Mouse (Mus musculus): Measurements from ENCODE around the gene Slc28a1.

Slc28a1 gene

DNA sequence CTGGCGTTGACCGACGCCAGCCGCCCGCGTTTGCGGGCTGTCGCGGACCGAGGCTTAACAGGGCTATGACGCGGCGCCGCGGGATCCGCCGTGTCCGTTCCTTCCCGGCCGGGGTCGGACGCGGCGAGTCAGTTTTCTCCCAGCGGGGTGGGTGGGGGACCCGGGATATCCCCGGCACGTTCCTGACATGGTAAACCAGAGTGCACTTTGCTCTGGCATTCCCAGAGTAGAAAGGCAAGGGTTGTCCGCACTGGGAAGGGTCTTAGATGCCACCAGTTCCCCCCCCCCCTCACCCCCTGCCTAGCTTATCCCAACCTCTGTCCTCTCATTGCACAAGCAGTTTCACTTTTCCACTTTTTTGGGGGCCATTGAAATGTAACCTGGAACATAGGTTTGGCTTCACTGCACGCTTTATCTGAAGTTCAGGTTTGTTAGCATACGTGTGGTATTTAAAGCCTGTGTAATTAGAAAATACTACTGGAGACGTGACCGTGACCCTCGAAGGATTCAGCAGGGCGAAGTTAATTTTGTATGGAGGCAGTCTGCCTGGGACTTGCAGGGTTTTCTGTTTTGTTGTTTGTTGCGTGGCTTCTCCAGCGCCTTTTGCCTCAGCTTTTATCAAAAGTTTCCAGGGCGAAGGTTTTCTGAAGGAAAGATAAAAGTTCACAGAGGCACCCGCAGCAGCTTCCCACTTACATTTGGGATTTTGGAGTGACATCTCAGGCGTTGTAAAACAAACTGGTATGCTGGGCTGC lies 99.7 kb downstream of the Slc28a1 start:
- DNase-seq, result peak in 1 of 2 experiments; percentile 13

GRCm38 (mm10) chr7:81215950-81216349 lies 101.4 kb downstream of the Slc28a1 start:
- no peak for DNase-seq

GRCm38 (mm10) chr7:81219321-81219720 lies 104.7 kb downstream of the Slc28a1 start:
- DNase-seq, result no peak

Data from cerebellum, postnatal 10 days (tissue).